Mouse (Mus musculus) kidney, adult 2 months (tissue): Measurements from ENCODE around the gene Ddx50. TPM values are rescaled to one million over a fixed set of nuclear protein-coding genes. Genes with fewer than 3 reads are reported as not detected.

Experiments used
- DNase-seq: peaks from one replicate; pipeline ENCODE4 v3.0.0; 2021
- H3K27ac ChIP-seq: fragments of 200-500 bp; 2 replicates; pipeline ENCODE4 v1.5.1; 2012; ENCODE audit warnings: low read depth, low read length, control low read depth, inconsistent platforms; ENCODE audit not compliant: insufficient read depth
- H3K27me3 ChIP-seq: fragments of 200-500 bp; replicated peaks from 2 replicates; pipeline ENCODE4 v1.6.1; 2012; ENCODE audit warnings: mild to moderate bottlenecking, moderate library complexity, low read length, inconsistent platforms; ENCODE audit not compliant: control insufficient read depth, insufficient read depth
- H3K36me3 ChIP-seq: fragments of 200-500 bp; 2 replicates; pipeline ENCODE4 v1.6.1; 2012; ENCODE audit warnings: mild to moderate bottlenecking, moderate library complexity, low read length, inconsistent platforms; ENCODE audit not compliant: control insufficient read depth, insufficient read depth
- H3K4me1 ChIP-seq: fragments of 200-500 bp; 2 replicates; pipeline ENCODE4 v1.6.1; 2011; ENCODE audit warnings: low read length; ENCODE audit not compliant: control insufficient read depth, insufficient read depth
- H3K4me3 ChIP-seq: fragments of 200-500 bp; 2 replicates; pipeline ENCODE4 v1.5.1; 2011; ENCODE audit warnings: mild to moderate bottlenecking, low read depth, low read length, control low read depth; ENCODE audit not compliant: insufficient read depth
- CTCF ChIP-seq: fragments of 200-500 bp; conservative IDR thresholded peaks from 2 replicates; pipeline ENCODE4 v1.5.1; 2011; ENCODE audit warnings: low read depth, mild to moderate bottlenecking, control low read depth, low read length, moderate library complexity, mixed read lengths; ENCODE audit not compliant: insufficient read depth, insufficient read length
- POLR2A ChIP-seq: fragments of 200-500 bp; IDR thresholded peaks from one replicate; pipeline ENCODE4 v1.6.1; 2011; ENCODE audit warnings: low read depth, low read length, control low read depth
- WGBS: fragments of 180-500 bp; shearing (Covaris S2); methylation state at CpG from one replicate; pipeline ENCODE4 v1.1.7; 2018; 5-methylcytosine and 5-hydroxymethylcytosine counted together
- polyA plus RNA-seq: library from polyadenylated mRNA; depleted of rRNA; stranded (reverse); fragments of >200 nt; gene quantifications from 2 replicates; pipeline ENCODE4 v1.2.3, GENCODE M21; 2012

Ddx50 gene
- polyA plus RNA-seq, 1 experiment: 14.8 TPM

- no peak for DNase-seq
- WGBS: 90% methylated on average over 6 of the region's 6 CpGs
- H3K4me1 ChIP-seq: no peaks in the 10 kb centered on the region
Observed at GRCm38 (mm10) chr10:62676196-62676595, 25.2 kb upstream of the Ddx50 start.

GRCm38 (mm10) chr10:62672359-62672758, 21.3 kb upstream of the Ddx50 start:
- Histone ChIP-seq H3K27me3 (no peaks in the 10 kb centered on the region), H3K4me1 (no peaks in the 10 kb centered on the region), H3K27ac (no peak overlapping the region), H3K4me3 (no peak overlapping the region), H3K36me3 (no peaks in the 10 kb centered on the region)
- 99% methylated on average over 2 of the region's 2 CpGs for WGBS
- TF ChIP-seq CTCF (0 out of 2 replicates have a peak, but pooled peaks have one; percentile 23), POLR2A (no peak)
- no peak for DNase-seq

More at GRCm38 (mm10) chr10:62676196-62676595, 25.2 kb upstream of the Ddx50 start:
- Histone ChIP-seq H3K27me3 (no peaks in the 10 kb centered on the region), H3K36me3 (no peaks in the 10 kb centered on the region), H3K27ac (no peak overlapping the region), H3K4me3 (no peak overlapping the region)
- TF ChIP-seq POLR2A (no peak), CTCF (no peak)

GRCm38 (mm10) chr10:62669245-62669644, 18.2 kb upstream of the Ddx50 start:
- 42% methylated on average over 14 of the region's 14 CpGs for WGBS

GRCm38 (mm10) chr10:62668463-62668862, 17.4 kb upstream of the Ddx50 start:
- Histone ChIP-seq H3K27me3 (no peaks in the 10 kb centered on the region), H3K4me3 (no peak overlapping the region), H3K27ac (no peak overlapping the region), H3K36me3 (no peaks in the 10 kb centered on the region), H3K4me1 (no peaks in the 10 kb centered on the region)
- TF ChIP-seq POLR2A: no peak
- TF ChIP-seq CTCF: no peak
- 80% methylated on average over 2 of the region's 2 CpGs for WGBS
- no peak for DNase-seq

More at GRCm38 (mm10) chr10:62669245-62669644, 18.2 kb upstream of the Ddx50 start:
- TF ChIP-seq CTCF: no peak
- TF ChIP-seq POLR2A: no peak
- Histone ChIP-seq H3K27ac (no peak overlapping the region), H3K27me3 (no peaks in the 10 kb centered on the region), H3K4me1 (no peaks in the 10 kb centered on the region), H3K36me3 (no peaks in the 10 kb centered on the region), H3K4me3 (no peak overlapping the region)
- DNase-seq: no peak

GRCm38 (mm10) chr10:62668043-62668442, 17.0 kb upstream of the Ddx50 start:
- no peaks in the 10 kb centered on the region for H3K36me3 ChIP-seq
- no peak overlapping the region for H3K27ac ChIP-seq
- no peak for DNase-seq
- 88% methylated on average over 5 of the region's 5 CpGs for WGBS
- TF ChIP-seq POLR2A (no peak), CTCF (no peak)
- no peaks in the 10 kb centered on the region for H3K27me3 ChIP-seq
- no peaks in the 10 kb centered on the region for H3K4me1 ChIP-seq
- H3K4me3 ChIP-seq: no peak overlapping the region

GRCm38 (mm10) chr10:62664963-62665590, 14.1 kb upstream of the Ddx50 start:
- Histone ChIP-seq H3K27ac (peak overlapping the region; percentile 95), H3K4me3 (peak overlapping the region; percentile 42), H3K27me3 (no peaks in the 10 kb centered on the region), H3K36me3 (no peaks in the 10 kb centered on the region), H3K4me1 (no peaks in the 10 kb centered on the region)
- TF ChIP-seq CTCF: no peak
- no peak for TF ChIP-seq POLR2A
- peak; percentile 78 for DNase-seq
- WGBS: 43% methylated on average over 27 of the region's 27 CpGs

- Histone ChIP-seq H3K27me3 (no peaks in the 10 kb centered on the region), H3K4me3 (no peak overlapping the region), H3K4me1 (no peaks in the 10 kb centered on the region), H3K27ac (no peak overlapping the region), H3K36me3 (no peaks in the 10 kb centered on the region)
- WGBS: 80% methylated on average over 10 of the region's 10 CpGs
- TF ChIP-seq POLR2A (no peak), CTCF (no peak)
- no peak for DNase-seq
Observed at GRCm38 (mm10) chr10:62664171-62664570, 13.2 kb upstream of the Ddx50 start.
